In genomic region chr10:63438736-63439262, GRCm38 (mm10) we compare ENCODE assay signal across 32 mouse cellular contexts. TPM values are rescaled to one million over a fixed set of nuclear protein-coding genes. Genes with fewer than 3 reads are reported as not detected.
DNase-seq lines count a peak whose midpoint lies in the region; ATAC-seq and TF ChIP-seq lines count a peak whose summit lies in the region.
"Had no signal": no experiment of that assay in that cellular context is flagged by ENCODE, and none has a peak within 500 bp of the region (broad histone marks: within the 10 kb centered on the region; RNA-seq: fewer than 3 reads in every experiment).

No protein-coding gene starts in this region.

- ATAC-seq in lung, postnatal 0 days, result no peak
- ATAC-seq: activated CD4-positive, CD25-positive, alpha-beta regulatory T cell, adult 4 months; forebrain, embryonic 14.5 days; forebrain, postnatal 0 days; hindbrain, embryonic 16.5 days; intestine, embryonic 15.5 days had no signal

- TF ChIP-seq POLR2A in MEL (IDR thresholded peaks at IDR 0.05; ENCODE audit: control insufficient read depth in 1 of 2, insufficient read depth in 1 of 2, low read depth in 1 of 2, low read length in 2 of 2, poor library complexity in 1 of 2), result no peak

- no peak overlapping the region for H3K27ac ChIP-seq in lung, postnatal 0 days (ENCODE audit: low read length)
- H3K27ac ChIP-seq in MEL (ENCODE audit: control insufficient read depth, low read depth, low read length), result no peak overlapping the region
- H3K27ac ChIP-seq: embryonic facial prominence, embryonic 12.5 days; embryonic facial prominence, embryonic 15.5 days; gastrocnemius, adult 2 months; hindbrain, embryonic 10.5 days; hindbrain, embryonic 13.5 days; intestine, embryonic 15.5 days had no signal

- no peaks in the 10 kb centered on the region for H3K4me1 ChIP-seq in lung, postnatal 0 days (ENCODE audit: insufficient read depth, low read depth, low read length)
- H3K4me1 ChIP-seq in MEL (ENCODE audit: control insufficient read depth in 1 of 2, insufficient read depth in 2 of 2, low read length in 2 of 2), result peaks cover 8 to 33% of the 10 kb centered on the region in 2 experiments
- H3K4me1 ChIP-seq: embryonic facial prominence, embryonic 12.5 days; embryonic facial prominence, embryonic 15.5 days; hindbrain, embryonic 10.5 days; hindbrain, embryonic 13.5 days; intestine, embryonic 15.5 days had no signal

- H3K4me3 ChIP-seq in lung, postnatal 0 days (ENCODE audit: low read depth, low read length), result no peak overlapping the region
- H3K4me3 ChIP-seq in MEL (ENCODE audit: control insufficient read depth in 1 of 2, insufficient read depth in 1 of 2, low read depth in 2 of 2, low read length in 2 of 2), result no peak overlapping the region
- H3K4me3 ChIP-seq: embryonic facial prominence, embryonic 12.5 days; embryonic facial prominence, embryonic 15.5 days; gastrocnemius, adult 2 months; hindbrain, embryonic 10.5 days; hindbrain, embryonic 13.5 days; intestine, embryonic 15.5 days had no signal

- H3K36me3 ChIP-seq in lung, postnatal 0 days (ENCODE audit: insufficient read depth, low read length), result no peaks in the 10 kb centered on the region
- H3K36me3 ChIP-seq in MEL (ENCODE audit: control insufficient read depth in 1 of 2, insufficient read depth in 2 of 2, low read length in 2 of 2), result peaks cover 0 to 28% of the 10 kb centered on the region in 2 experiments; a peak in 2 of 4 replicates
- H3K36me3 ChIP-seq: embryonic facial prominence, embryonic 12.5 days; embryonic facial prominence, embryonic 15.5 days; hindbrain, embryonic 10.5 days; hindbrain, embryonic 13.5 days; intestine, embryonic 15.5 days had no signal

- H3K4me2 ChIP-seq in lung, postnatal 0 days (replicated peaks; ENCODE audit: low read depth, low read length), result no peak overlapping the region
- H3K4me2 ChIP-seq: embryonic facial prominence, embryonic 12.5 days; embryonic facial prominence, embryonic 15.5 days; hindbrain, embryonic 13.5 days; intestine, embryonic 15.5 days had no signal

- peak; percentile 28 for TF ChIP-seq RAD21 in MEL (IDR thresholded peaks at IDR 0.05; ENCODE audit: low read depth, low read length)

- intact Hi-C loops in heart, postnatal 10 days (cut with DNase I), result no loop called here

- TF ChIP-seq EP300 in lung, postnatal 0 days (IDR thresholded peaks at IDR 0.05), result no peak
- no peak for TF ChIP-seq EP300 in MEL (IDR thresholded peaks at IDR 0.05; ENCODE audit: low read depth in 1 of 2, low read length in 2 of 2)

- no peaks in the 10 kb centered on the region for H3K27me3 ChIP-seq in lung, postnatal 0 days (replicated peaks; ENCODE audit: insufficient read depth, low read length)
- no peaks in the 10 kb centered on the region for H3K27me3 ChIP-seq in MEL (ENCODE audit: control insufficient read depth in 1 of 2, insufficient read depth in 2 of 2, low read length in 2 of 2)
- H3K27me3 ChIP-seq: embryonic facial prominence, embryonic 12.5 days; embryonic facial prominence, embryonic 15.5 days; hindbrain, embryonic 13.5 days; intestine, embryonic 15.5 days had no signal

- no peak overlapping the region for H3K9ac ChIP-seq in lung, postnatal 0 days (replicated peaks; ENCODE audit: low read depth)
- H3K9ac ChIP-seq in MEL (ENCODE audit: control insufficient read depth, low read depth, low read length, poor library complexity, severe bottlenecking), result no peak overlapping the region
- H3K9ac ChIP-seq: embryonic facial prominence, embryonic 12.5 days; embryonic facial prominence, embryonic 15.5 days; forebrain, postnatal 0 days; hindbrain, embryonic 13.5 days; intestine, embryonic 15.5 days had no signal

- no peaks in the 10 kb centered on the region for H3K79me2 ChIP-seq in MEL (ENCODE audit: control insufficient read depth, insufficient read depth, low read length, poor library complexity)

- 0 out of 2 replicates have a peak, but pooled peaks have one; percentile 10 for TF ChIP-seq CTCF in lung, postnatal 0 days (IDR thresholded peaks at IDR 0.05)
- TF ChIP-seq CTCF in MEL (IDR thresholded peaks at IDR 0.05 in 2 of 3, conservative IDR thresholded peaks at IDR 0.05 in 1 of 3; ENCODE audit: control insufficient read depth in 1 of 3, insufficient read depth in 1 of 3, low read depth in 2 of 3, low read length in 3 of 3, poor library complexity in 1 of 3, severe bottlenecking in 1 of 3), result peak; percentile 32 to 42 (median 33)

- no peaks in the 10 kb centered on the region for H3K9me3 ChIP-seq in lung, postnatal 0 days (ENCODE audit: low read length)
- no peaks in the 10 kb centered on the region for H3K9me3 ChIP-seq in MEL (replicated peaks; ENCODE audit: insufficient read depth, low read length)
- H3K9me3 ChIP-seq: embryonic facial prominence, embryonic 12.5 days; embryonic facial prominence, embryonic 15.5 days; hindbrain, embryonic 10.5 days; hindbrain, embryonic 13.5 days; intestine, embryonic 15.5 days had no signal

- peak; percentile 60 for DNase-seq in heart, adult 11 months
- DNase-seq in heart, postnatal 10 days, result no peak
- DNase-seq in lung, postnatal 0 days (ENCODE audit: low spot score), result no peak
- DNase-seq in lung, postnatal 10 days, result no peak
- DNase-seq in MEL (ENCODE audit: low read depth, low spot score), result peak; percentile 61
- no peak for DNase-seq in thymus, postnatal 4 days
- DNase-seq: adrenal gland, adult 8-10 months; B cell, adult 2 months; cerebellum, adult 11 months; cerebellum, adult 2 months; cerebellum, adult 9-11 months; cerebellum, postnatal 25 days; forebrain, postnatal 0 days; gastrocnemius, adult 2 months; gastrocnemius, postnatal 14 days; heart, adult 18-20 months; heart, postnatal 36 days had no signal

TF ChIP-seq in MEL, 35 proteins besides CTCF, POLR2A, EP300 and RAD21:
- TF ChIP-seq MAFK (IDR thresholded peaks at IDR 0.05; ENCODE audit: borderline replicate concordance, low read depth, low read length), result peak; percentile 38; the same call in 1 of the 2 replicates
- no peak for TF ChIP-seq KAT2A (conservative IDR thresholded peaks at IDR 0.05; ENCODE audit: low read depth, low read length)
- TF ChIP-seq RCOR1 (IDR thresholded peaks at IDR 0.05; ENCODE audit: low read depth, low read length), result no peak
- TF ChIP-seq POLR2AphosphoS2 (IDR thresholded peaks at IDR 0.05; ENCODE audit: low read length), result no peak
- TF ChIP-seq TAL1 (IDR thresholded peaks at IDR 0.05; ENCODE audit: low read length), result no peak
- TF ChIP-seq ELF1 (IDR thresholded peaks at IDR 0.05; ENCODE audit: low read depth, low read length), result no peak
- no peak for TF ChIP-seq CHD1 (IDR thresholded peaks at IDR 0.05; ENCODE audit: low read depth, low read length)
- peak; percentile 23 for TF ChIP-seq SMC3 (IDR thresholded peaks at IDR 0.05; ENCODE audit: low read depth, low read length)
- no peak for TF ChIP-seq UBTF (IDR thresholded peaks at IDR 0.05; ENCODE audit: borderline replicate concordance, insufficient read depth, low read depth, low read length)
- TF ChIP-seq MEF2A (IDR thresholded peaks at IDR 0.05; ENCODE audit: extremely low read depth, insufficient replicate concordance, low read depth, low read length, poor library complexity, severe bottlenecking), result no peak
- TF ChIP-seq TBP (IDR thresholded peaks at IDR 0.05; ENCODE audit: low read depth, low read length), result peak; percentile 97

RNA-seq across cellular contexts. Expression of gene Ctnna3, which starts 8.9 kb away (rescaled TPM):
- 10 to 100 TPM; 75.4 to 79.3 TPM for total RNA-seq in heart, postnatal 10 days (2021)
- polyA plus RNA-seq in lung, postnatal 0 days (2015; fragmentation: Nextera tagmentation; extraction: Ambion mirVana), result 0.19 and 0.32 TPM in 2 replicates
- total RNA-seq in MEL (2012; rRNA removed), result not detected in 2 replicates
- not detected for polyA plus RNA-seq in MEL (2012; ENCODE audit: insufficient read depth in 1 of 2, insufficient read length in 2 of 2, low read depth in 1 of 2, low replicate concordance in 2 of 2, missing spikeins in 1 of 2)
- total RNA-seq: common myeloid progenitor, adult 5-6 weeks had no signal
- polyA plus RNA-seq: forebrain, embryonic 11.5 days had no signal

RNA-seq across cellular contexts. Expression of gene Gm7075, which starts 17.2 kb away (rescaled TPM):
- not detected for total RNA-seq in heart, postnatal 10 days (2021)
- polyA plus RNA-seq in lung, postnatal 0 days (2015; fragmentation: Nextera tagmentation; extraction: Ambion mirVana), result not detected in 2 replicates
- not detected in 2 replicates for total RNA-seq in MEL (2012; rRNA removed)
- not detected for polyA plus RNA-seq in MEL (2012; ENCODE audit: insufficient read depth in 1 of 2, insufficient read length in 2 of 2, low read depth in 1 of 2, low replicate concordance in 2 of 2, missing spikeins in 1 of 2)
- total RNA-seq: adrenal gland, adult 8-10 months; adrenal gland, postnatal 4 days; common myeloid progenitor, adult 5-6 weeks; forebrain, postnatal 0 days; gastrocnemius, adult 2 months; gastrocnemius, postnatal 14 days; gastrocnemius, postnatal 4 days; heart, adult 18-20 months; heart, postnatal 36 days had no signal
- polyA plus RNA-seq: activated CD4-positive, CD25-positive, alpha-beta regulatory T cell, adult 4 months; cerebellum, adult 2 months; embryonic facial prominence, embryonic 12.5 days; embryonic facial prominence, embryonic 15.5 days; forebrain, embryonic 11.5 days; forebrain, embryonic 14.5 days; forebrain, postnatal 0 days; frontal cortex, adult 2 months; heart, embryonic 14.5 days; heart, postnatal 0 days; hindbrain, embryonic 10.5 days; hindbrain, embryonic 13.5 days; hindbrain, embryonic 16.5 days; intestine, embryonic 15.5 days had no signal

RNA-seq across cellular contexts. Expression of gene Dnajc12, which starts 56.6 kb away (rescaled TPM):
- 1 to 10 TPM; 7.8 to 8.7 TPM for total RNA-seq in heart, postnatal 10 days (2021)
- polyA plus RNA-seq in lung, postnatal 0 days (2015; fragmentation: Nextera tagmentation; extraction: Ambion mirVana), result 18.4 and 20.0 TPM in 2 replicates
- 2.7 and 2.9 TPM in 2 replicates for total RNA-seq in MEL (2012; rRNA removed)
- 1 to 10 TPM in 1 of 2 experiments, not detected in 1; 7.3 TPM for polyA plus RNA-seq in MEL (2012; ENCODE audit: insufficient read depth in 1 of 2, insufficient read length in 2 of 2, low read depth in 1 of 2, low replicate concordance in 2 of 2, missing spikeins in 1 of 2)

RNA-seq across cellular contexts. Expression of gene Sirt1, which starts 57.3 kb away (rescaled TPM):
- 10 to 100 TPM; 12.4 to 14.2 TPM for total RNA-seq in heart, postnatal 10 days (2021)
- 5.4 and 5.5 TPM in 2 replicates for polyA plus RNA-seq in lung, postnatal 0 days (2015; fragmentation: Nextera tagmentation; extraction: Ambion mirVana)
- 9.1 and 13.2 TPM in 2 replicates for total RNA-seq in MEL (2012; rRNA removed)
- 10 to 100 TPM in 1 of 2 experiments, not detected in 1; 19.8 TPM for polyA plus RNA-seq in MEL (2012; ENCODE audit: insufficient read depth in 1 of 2, insufficient read length in 2 of 2, low read depth in 1 of 2, low replicate concordance in 2 of 2, missing spikeins in 1 of 2)

Comparison
In these comparisons a context has a peak if more than half of its experiments do, and no peak if none do; other contexts are left out.
1. DNase-seq: peak in heart, adult 11 months (single experiment) and MEL (single experiment); none in heart, postnatal 10 days (0 of 2), lung, postnatal 0 days (single experiment), lung, postnatal 10 days (single experiment) and thymus, postnatal 4 days (single experiment).
2. RNA of gene Ctnna3, which starts 8.9 kb away (total RNA-seq): 75.4 to 79.3 TPM in heart, postnatal 10 days; not detected in MEL; every median in the first group is over 10 times any median in the second.